Mouse (Mus musculus) limb, embryonic 11.5 days (tissue): ENCODE measurements around the gene E2f2. TPM values are rescaled to one million over a fixed set of nuclear protein-coding genes. Genes with fewer than 3 reads are reported as not detected.

Source experiments
- ATAC-seq: fragments of 200-750 bp; cut with Nextera tagmentation; 2 replicates; pipeline ENCODE4 v1.8.0; 2017; ENCODE audit warnings: low read depth; ENCODE audit not compliant: insufficient number of reproducible peaks, low FRiP score, low TSS enrichment
- DNase-seq: peaks from one replicate; pipeline ENCODE4 v3.0.0-alpha.2; 2015; ENCODE audit warnings: low spot score
- H3K27ac ChIP-seq: fragments of 300-500 bp; sonication (generic); replicated peaks from 2 replicates; pipeline ENCODE4 v1.5.1; 2014; ENCODE audit warnings: low read depth, mild to moderate bottlenecking, low read length
- H3K27me3 ChIP-seq: fragments of 300-500 bp; sonication (generic); 2 replicates; pipeline ENCODE4 v1.6.1; 2014; ENCODE audit warnings: mild to moderate bottlenecking, low read length, mixed read lengths; ENCODE audit not compliant: control insufficient read depth, insufficient read depth
- H3K36me3 ChIP-seq: fragments of 300-500 bp; sonication (generic); 2 replicates; pipeline ENCODE4 v1.6.1; 2014; ENCODE audit warnings: mild to moderate bottlenecking, low read length, moderate library complexity, mixed read lengths; ENCODE audit not compliant: control insufficient read depth, insufficient read depth
- H3K4me1 ChIP-seq: fragments of 300-500 bp; sonication (generic); 2 replicates; pipeline ENCODE4 v1.6.1; 2014; ENCODE audit warnings: low read length, mixed read lengths; ENCODE audit not compliant: control insufficient read depth, insufficient read depth
- H3K4me2 ChIP-seq: fragments of 300-500 bp; sonication (generic); 2 replicates; pipeline ENCODE4 v1.6.1; 2014; ENCODE audit warnings: low read depth, mild to moderate bottlenecking, moderate library complexity; ENCODE audit not compliant: severe bottlenecking
- H3K4me3 ChIP-seq: fragments of 300-500 bp; sonication (generic); 2 replicates; pipeline ENCODE4 v1.5.1; 2014; ENCODE audit warnings: low read depth, low read length
- H3K9ac ChIP-seq: fragments of 300-500 bp; sonication (generic); 2 replicates; pipeline ENCODE4 v1.6.1; 2014; ENCODE audit warnings: mild to moderate bottlenecking, low read length
- H3K9me3 ChIP-seq: fragments of 300-500 bp; sonication (generic); 2 replicates; pipeline ENCODE4 v1.6.1; 2016; ENCODE audit warnings: low read length; ENCODE audit not compliant: control insufficient read depth
- WGBS: fragments of 180-500 bp; shearing (Covaris S2); extraction: QIAGEN DNeasy Blood & Tissue Kit; methylation state at CpG from one replicate; pipeline ENCODE4 v1.1.7; 2014; 5-methylcytosine and 5-hydroxymethylcytosine counted together
- polyA plus RNA-seq: library from polyadenylated mRNA; unstranded; fragments of >200 nt; fragmentation: Nextera tagmentation; extraction: Ambion mirVana; gene quantifications from 2 replicates; pipeline ENCODE4 v1.2.1, GENCODE M21; 2014

The E2f2 gene
- polyA plus RNA-seq, 1 experiment from 2014 or later, result 5.7 TPM

GRCm38 (mm10) chr4:136147436-136148135 lies 24.6 kb upstream of the E2f2 start:
- Histone ChIP-seq H3K27ac (peak overlapping the region; percentile 96), H3K36me3 (no peaks in the 10 kb centered on the region), H3K9me3 (no peaks in the 10 kb centered on the region), H3K27me3 (no peaks in the 10 kb centered on the region), H3K9ac (peak overlapping the region; percentile 17; the same call in 1 of the 2 replicates), H3K4me1 (peaks cover 41% of the 10 kb centered on the region), H3K4me3 (peak overlapping the region; percentile 76), H3K4me2 (peak overlapping the region; percentile 54)
- ATAC-seq (peak; percentile 60), DNase-seq (peak; percentile 94)
- 1% methylated on average over 47 of the region's 48 CpGs for WGBS

DNA sequence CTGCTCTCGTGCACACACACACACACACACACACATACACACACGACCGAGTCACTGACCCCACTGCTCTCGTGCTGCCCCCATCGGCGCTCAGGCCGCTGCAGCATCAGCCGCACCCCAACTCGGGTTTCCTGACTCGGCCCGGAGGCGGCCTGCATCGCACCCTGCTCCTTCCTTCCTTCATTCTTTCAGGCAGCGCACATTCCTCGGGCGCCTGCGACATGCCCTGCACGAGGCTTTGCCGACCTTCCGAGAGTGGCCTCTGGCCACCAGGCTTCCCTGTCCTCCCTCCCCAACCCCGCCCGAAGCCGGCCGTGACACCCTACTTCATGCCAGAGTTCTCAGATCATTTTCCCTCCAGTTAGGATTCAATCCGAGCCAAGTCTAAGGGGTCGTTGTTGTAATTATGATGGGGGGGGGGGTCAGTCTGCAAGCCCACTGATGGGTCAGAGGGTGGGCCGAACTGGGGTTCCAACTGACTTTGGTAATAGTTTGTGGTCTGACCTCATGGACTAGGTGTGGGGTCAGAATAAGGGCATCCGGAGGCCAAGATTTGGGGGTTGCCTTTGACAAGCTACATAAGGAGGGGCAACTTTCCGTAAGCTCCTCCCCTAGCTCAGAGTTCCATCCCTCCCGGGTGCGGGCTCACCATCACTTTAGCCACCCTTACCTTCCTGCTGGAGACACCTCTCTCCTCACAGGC lies 23.7 kb upstream of the E2f2 start:
- no peaks in the 10 kb centered on the region for H3K9me3 ChIP-seq
- peak overlapping the region; percentile 14; the same call in 1 of the 2 replicates for H3K4me3 ChIP-seq
- H3K27me3 ChIP-seq, result no peaks in the 10 kb centered on the region
- peak overlapping the region; percentile 49; the same call in 1 of the 2 replicates for H3K9ac ChIP-seq
- H3K4me2 ChIP-seq, result peak overlapping the region; percentile 54
- no peaks in the 10 kb centered on the region for H3K36me3 ChIP-seq
- DNase-seq (peak; percentile 74), ATAC-seq (no peak; the same call in 1 of the 2 replicates)
- 1% methylated on average over 31 of the region's 31 CpGs for WGBS
- peak overlapping the region; percentile 96 for H3K27ac ChIP-seq
- peaks cover 38% of the 10 kb centered on the region for H3K4me1 ChIP-seq

- Histone ChIP-seq H3K4me2 (no peak overlapping the region), H3K9ac (no peak overlapping the region), H3K4me3 (no peak overlapping the region), H3K36me3 (no peaks in the 10 kb centered on the region), H3K27me3 (no peaks in the 10 kb centered on the region), H3K27ac (peak overlapping the region; percentile 96), H3K4me1 (peaks cover 38% of the 10 kb centered on the region), H3K9me3 (no peaks in the 10 kb centered on the region)
- 63% methylated on average over 2 of the region's 2 CpGs for WGBS
- DNase-seq (no peak), ATAC-seq (no peak)
Observed at GRCm38 (mm10) chr4:136149045-136149379, 23.2 kb upstream of the E2f2 start.

DNA sequence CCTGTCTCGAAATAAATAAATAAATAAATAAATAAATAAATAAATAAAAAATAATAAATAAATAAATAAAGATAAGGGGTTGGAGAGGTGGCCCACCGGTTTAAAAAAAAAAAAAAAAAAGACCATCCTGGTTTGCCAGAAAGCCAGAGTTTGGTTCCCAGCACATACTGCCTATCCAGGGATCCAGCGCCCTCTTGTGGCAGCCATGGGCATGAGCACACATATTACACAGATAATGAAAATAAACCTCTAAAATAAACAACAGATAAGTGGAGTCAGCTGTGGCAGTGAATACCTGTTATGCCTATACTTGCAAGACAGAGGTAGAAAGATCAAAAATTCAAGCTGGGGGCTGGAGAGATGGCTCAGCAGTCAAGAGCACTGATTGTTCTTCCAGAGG lies 22.5 kb upstream of the E2f2 start:
- H3K9me3 ChIP-seq, result no peaks in the 10 kb centered on the region
- H3K36me3 ChIP-seq, result no peaks in the 10 kb centered on the region
- DNase-seq, result peak; percentile 77
- H3K9ac ChIP-seq, result no peak overlapping the region
- no peak for ATAC-seq
- H3K27ac ChIP-seq, result peak overlapping the region; percentile 43; the same call in 1 of the 2 replicates
- H3K4me1 ChIP-seq, result peaks cover 38% of the 10 kb centered on the region
- 43% methylated on average over 3 of the region's 3 CpGs for WGBS
- H3K27me3 ChIP-seq, result no peaks in the 10 kb centered on the region
- H3K4me2 ChIP-seq, result no peak overlapping the region
- no peak overlapping the region for H3K4me3 ChIP-seq

GRCm38 (mm10) chr4:136150596-136150995 lies 21.6 kb upstream of the E2f2 start:
- no peak for ATAC-seq

DNA sequence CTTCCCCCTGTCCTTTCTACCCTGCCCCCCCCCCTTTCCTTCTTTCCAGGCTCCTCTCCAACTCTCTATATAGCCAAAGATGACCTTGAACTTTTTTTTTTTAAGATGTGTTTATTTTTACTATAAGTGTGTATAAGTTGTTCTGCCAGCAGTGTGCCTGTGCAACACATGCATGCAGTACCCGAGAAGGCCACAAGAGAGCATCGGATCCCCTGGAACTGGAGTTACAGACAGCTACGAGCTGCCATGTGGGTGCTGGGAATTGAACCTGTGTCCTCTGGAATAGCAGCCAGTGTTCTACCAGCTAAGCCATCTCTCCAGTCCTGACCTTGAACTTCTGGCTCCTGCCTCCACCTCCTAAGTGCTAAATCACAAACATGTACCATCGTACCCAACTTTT lies 19.4 kb upstream of the E2f2 start:
- Histone ChIP-seq H3K36me3 (no peaks in the 10 kb centered on the region), H3K9me3 (no peaks in the 10 kb centered on the region), H3K9ac (no peak overlapping the region), H3K4me1 (peaks cover 22% of the 10 kb centered on the region), H3K4me3 (no peak overlapping the region), H3K27ac (no peak overlapping the region), H3K4me2 (no peak overlapping the region), H3K27me3 (no peaks in the 10 kb centered on the region)
- DNase-seq, result peak; percentile 39
- no peak for ATAC-seq
- 92% methylated on average over 4 of the region's 4 CpGs for WGBS

More at GRCm38 (mm10) chr4:136150596-136150995, 21.6 kb upstream of the E2f2 start:
- DNase-seq, result peak; percentile 84
- no peaks in the 10 kb centered on the region for H3K27me3 ChIP-seq
- no peak overlapping the region; the same call in 1 of the 2 replicates for H3K9ac ChIP-seq
- peak overlapping the region; percentile 83 for H3K27ac ChIP-seq
- no peak overlapping the region for H3K4me2 ChIP-seq
- no peaks in the 10 kb centered on the region for H3K9me3 ChIP-seq
- peaks cover 37% of the 10 kb centered on the region for H3K4me1 ChIP-seq
- H3K36me3 ChIP-seq, result no peaks in the 10 kb centered on the region
- WGBS, result 16% methylated on average over 4 of the region's 4 CpGs
- H3K4me3 ChIP-seq, result no peak overlapping the region

GRCm38 (mm10) chr4:136154462-136154861 lies 17.7 kb upstream of the E2f2 start:
- 65% methylated on average over 9 of the region's 9 CpGs for WGBS
- H3K27ac ChIP-seq, result no peak overlapping the region

DNA sequence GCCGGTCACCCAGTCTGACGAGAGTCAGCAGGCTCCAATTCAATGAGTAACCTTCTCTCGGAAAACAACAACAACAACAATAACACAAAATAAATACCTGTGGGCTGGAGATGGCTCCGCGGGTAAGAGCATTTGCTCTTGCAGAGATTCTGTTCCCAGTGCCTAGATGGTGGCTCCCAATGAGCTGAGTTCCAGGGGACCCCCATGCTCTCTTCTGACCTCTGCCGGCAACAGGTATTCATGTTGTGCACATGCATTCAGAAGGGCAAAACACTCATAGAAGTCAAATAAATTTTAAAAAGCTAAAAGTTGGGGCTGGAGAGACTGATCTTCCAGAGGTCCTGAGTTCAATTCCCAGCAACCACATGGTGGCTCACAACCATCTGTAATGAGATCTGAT lies 13.7 kb upstream of the E2f2 start:
- Histone ChIP-seq H3K27ac (no peak overlapping the region), H3K9me3 (no peaks in the 10 kb centered on the region), H3K9ac (no peak overlapping the region), H3K4me1 (peaks cover 12% of the 10 kb centered on the region), H3K4me2 (no peak overlapping the region), H3K4me3 (no peak overlapping the region), H3K36me3 (no peaks in the 10 kb centered on the region), H3K27me3 (no peaks in the 10 kb centered on the region)
- peak; percentile 22 for DNase-seq
- WGBS, result 81% methylated on average over 6 of the region's 6 CpGs
- no peak for ATAC-seq

More at GRCm38 (mm10) chr4:136154462-136154861, 17.7 kb upstream of the E2f2 start:
- Histone ChIP-seq H3K36me3 (no peaks in the 10 kb centered on the region), H3K27me3 (no peaks in the 10 kb centered on the region), H3K4me2 (no peak overlapping the region), H3K9ac (no peak overlapping the region), H3K4me3 (no peak overlapping the region), H3K4me1 (peaks cover 14% of the 10 kb centered on the region), H3K9me3 (no peaks in the 10 kb centered on the region)
- DNase-seq (no peak), ATAC-seq (no peak)
